Mouse (Mus musculus) layer of hippocampus, postnatal 25 days (tissue): ENCODE measurements at regions not wholly inside any gene's neighbourhood (a gene's known extent, or its start where the extent isn't known, plus 50 kb on each side); places are given as distances from the start of the nearest gene placed in this dataset.

ENCODE experiments used
- DNase-seq, 2 experiments: peaks; one replicate each; pipeline ENCODE4 v3.0.0; 2022; ENCODE audit warnings: mixed read lengths in 2 of 2, low spot score in 1 of 2; ENCODE audit errors: extremely low spot score in 1 of 2

GRCm38 (mm10) chr4:131671784-131672515 lies 166.1 kb downstream of the Ptpru start:
- DNase-seq, result no peak

GRCm38 (mm10) chr4:131677966-131678365 lies 160.1 kb downstream of the Ptpru start:
- no peak for DNase-seq

- no peak for DNase-seq
These were observed 154.9 kb downstream of the Ptpru start for GRCm38 (mm10) chr4:131683176-131683575.

- DNase-seq, result no peak
These were observed 152.5 kb downstream of the Ptpru start for GRCm38 (mm10) chr4:131685544-131685943.

GRCm38 (mm10) chr4:131694232-131694631 lies 143.9 kb downstream of the Ptpru start:
- no peak for DNase-seq

GRCm38 (mm10) chr4:131695941-131696912 lies 141.9 kb downstream of the Ptpru start:
- DNase-seq, result no peak
